Mouse (Mus musculus): ENCODE measurements around the gene Rsbn1l.

The Rsbn1l gene

DNA sequence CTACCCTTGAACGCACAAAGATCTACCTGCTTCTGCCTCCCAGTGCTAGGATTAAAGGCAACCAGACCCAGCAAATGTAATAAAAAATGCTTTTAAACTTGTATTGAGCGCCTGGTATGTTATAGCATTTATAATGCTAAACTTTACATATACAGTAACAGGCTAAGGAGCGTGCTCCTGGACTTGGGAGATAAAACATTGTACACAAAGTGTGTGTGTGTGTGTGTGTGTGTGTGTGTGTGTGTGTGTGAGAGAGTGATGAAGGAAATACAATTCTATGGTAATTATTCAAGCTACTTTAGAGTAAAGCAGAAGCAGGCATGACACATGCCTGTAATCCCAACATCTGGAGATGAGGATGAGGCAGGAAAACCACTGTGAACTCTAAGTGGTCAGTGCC lies at the start of gene Rsbn1l:
Gene Rsbn1l (minus strand): TSS at position 101 of the 400 bp plus-strand sequence.
- DNase-seq (ENCODE audit: extremely low read depth, low read depth): no peak

DNA sequence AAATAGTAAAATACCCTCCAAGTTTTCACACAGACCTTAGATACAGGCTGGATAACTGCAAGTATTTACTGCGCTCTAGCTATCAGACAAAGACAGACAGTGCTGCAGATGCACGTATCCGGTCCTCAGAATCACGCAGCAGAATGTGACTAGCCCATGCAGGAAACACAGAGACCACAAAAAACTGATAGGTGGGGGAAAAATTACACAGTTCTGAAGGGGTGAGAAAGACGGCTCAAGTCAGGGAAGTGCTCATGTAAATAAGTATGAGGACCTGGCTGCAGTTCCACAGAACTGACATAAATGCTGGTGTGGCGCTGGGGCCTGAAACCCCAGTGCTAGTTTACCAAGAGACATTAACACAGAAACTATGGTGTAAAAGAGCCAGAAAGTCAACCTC lies 46.5 kb upstream of the Rsbn1l start:
- DNase-seq (ENCODE audit: extremely low read depth, low read depth): peak; percentile 100

DNA sequence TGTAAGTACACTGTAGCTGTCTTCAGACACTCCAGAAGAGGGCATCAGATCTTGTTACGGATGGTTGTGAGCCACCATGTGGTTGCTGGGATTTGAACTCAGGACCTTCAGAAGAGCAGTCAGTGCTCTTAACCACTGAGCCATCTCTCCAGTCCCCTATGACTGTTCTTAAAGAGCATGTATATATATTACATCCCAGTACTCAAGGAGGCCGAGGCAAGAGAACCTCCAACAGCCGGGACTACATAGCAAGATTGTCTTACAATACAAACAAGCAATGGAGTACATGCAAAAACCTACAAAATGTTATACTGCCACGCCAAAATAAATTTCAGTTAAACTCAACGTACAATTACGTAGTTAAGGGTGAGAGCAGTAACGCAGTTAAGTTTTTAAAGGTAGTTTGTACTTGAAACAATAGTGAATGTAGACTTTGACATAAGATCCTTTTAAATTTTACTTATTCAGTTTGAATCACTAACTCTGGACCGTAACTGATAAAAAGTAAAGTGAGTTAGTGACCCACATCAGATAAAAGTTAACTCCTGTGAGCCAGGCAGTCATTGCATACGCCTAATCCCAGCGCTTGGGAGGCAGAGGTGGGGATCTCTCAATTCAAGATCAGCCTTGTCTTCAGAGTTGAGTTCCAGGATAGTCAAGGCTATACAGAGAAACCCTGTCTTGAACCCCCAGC lies 45.6 kb upstream of the Rsbn1l start:
- DNase-seq (ENCODE audit: extremely low read depth, low read depth): peak; percentile 57

DNA sequence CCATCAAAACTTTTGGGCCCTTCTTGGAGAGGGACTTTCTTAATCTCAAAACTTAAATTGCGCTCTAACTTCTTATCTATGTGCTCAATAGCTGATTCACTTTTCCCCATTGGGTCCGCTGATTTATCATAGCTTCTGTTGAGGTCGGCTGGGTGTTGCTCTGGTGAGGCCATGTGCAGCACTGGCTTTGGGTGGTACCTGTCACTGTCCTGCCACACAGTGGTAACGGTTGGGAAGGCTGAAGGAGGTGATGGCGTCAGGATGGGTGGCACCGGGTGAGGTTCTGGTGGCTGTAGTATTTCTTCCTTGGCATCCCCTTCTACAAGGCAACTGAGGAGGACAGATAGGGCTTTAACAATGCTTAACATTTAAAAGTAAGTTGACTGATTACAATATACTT lies 42.2 kb upstream of the Rsbn1l start:
- DNase-seq (ENCODE audit: extremely low read depth, low read depth): no peak

GRCm38 (mm10) chr5:20997555-20997954 lies 41.4 kb upstream of the Rsbn1l start:
- no peak for DNase-seq (ENCODE audit: extremely low read depth, low read depth)

DNA sequence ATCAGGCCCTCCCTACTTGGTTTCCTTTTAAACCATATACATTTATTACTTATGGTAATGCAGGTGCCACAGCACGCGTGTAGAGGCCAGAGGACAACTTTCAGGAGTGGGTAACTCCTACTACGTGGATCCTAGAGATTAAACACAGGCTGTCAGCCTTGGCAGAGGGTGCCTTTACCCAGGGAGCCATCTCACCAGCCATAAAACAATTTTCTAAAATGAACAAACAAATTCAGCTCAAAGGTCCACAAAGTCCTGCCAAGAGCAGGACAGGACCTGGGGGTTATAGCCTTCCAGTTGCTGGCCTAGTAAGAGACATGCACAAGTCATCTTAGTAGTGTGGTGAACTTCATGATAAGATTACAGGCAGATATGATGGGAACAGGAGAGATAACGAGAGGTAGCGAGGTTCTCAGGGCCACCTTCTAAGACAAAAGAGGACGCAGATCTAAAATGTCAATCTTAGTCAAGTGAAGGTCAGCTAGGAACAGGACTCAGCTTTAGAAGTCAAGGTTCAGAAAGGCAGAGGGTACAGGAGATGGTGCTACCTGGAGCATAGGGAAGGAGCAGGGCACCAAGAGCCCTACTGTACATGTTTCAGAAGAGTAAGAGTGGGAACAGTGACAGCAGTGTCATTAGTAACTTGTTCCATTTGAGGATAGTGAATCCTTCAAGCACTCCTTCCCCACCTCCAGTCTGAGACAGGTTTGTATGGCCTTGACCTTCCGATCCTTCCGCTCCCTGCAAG lies 34.0 kb upstream of the Rsbn1l start:
- DNase-seq (ENCODE audit: extremely low read depth, low read depth): no peak

GRCm38 (mm10) chr5:20986271-20986670 lies 30.1 kb upstream of the Rsbn1l start:
- DNase-seq (ENCODE audit: extremely low read depth, low read depth): no peak

- DNase-seq (ENCODE audit: extremely low read depth, low read depth): no peak
Observed at GRCm38 (mm10) chr5:20983505-20983904, 27.3 kb upstream of the Rsbn1l start.

- DNase-seq (ENCODE audit: extremely low read depth, low read depth): no peak
Observed at GRCm38 (mm10) chr5:20974690-20975089, 18.5 kb upstream of the Rsbn1l start.

GRCm38 (mm10) chr5:20973999-20974398 lies 17.8 kb upstream of the Rsbn1l start:
- DNase-seq (ENCODE audit: extremely low read depth, low read depth): no peak

- DNase-seq (ENCODE audit: extremely low read depth, low read depth): peak; percentile 50
Observed at GRCm38 (mm10) chr5:20973069-20973468, 16.9 kb upstream of the Rsbn1l start.

DNA sequence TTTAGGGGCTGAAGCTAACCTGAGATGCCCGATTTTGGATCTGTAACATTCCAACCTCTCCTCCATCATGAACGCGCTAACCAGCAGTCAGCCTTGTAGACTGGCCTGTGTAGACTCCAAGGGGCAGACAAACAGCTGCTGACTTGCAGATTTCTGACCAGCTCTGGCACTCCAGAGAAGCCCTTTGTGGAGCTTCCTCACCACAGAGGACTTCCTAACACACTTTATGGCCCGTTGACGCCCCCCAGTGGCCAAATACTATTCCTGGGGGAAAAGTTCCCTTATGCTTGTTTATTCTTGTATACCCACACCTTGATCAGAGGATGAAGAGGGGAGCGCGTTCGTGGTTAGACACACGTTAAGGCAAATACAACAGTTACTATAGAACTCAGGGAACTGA lies 12.8 kb upstream of the Rsbn1l start:
- peak; percentile 60 for DNase-seq (ENCODE audit: extremely low read depth, low read depth)

DNA sequence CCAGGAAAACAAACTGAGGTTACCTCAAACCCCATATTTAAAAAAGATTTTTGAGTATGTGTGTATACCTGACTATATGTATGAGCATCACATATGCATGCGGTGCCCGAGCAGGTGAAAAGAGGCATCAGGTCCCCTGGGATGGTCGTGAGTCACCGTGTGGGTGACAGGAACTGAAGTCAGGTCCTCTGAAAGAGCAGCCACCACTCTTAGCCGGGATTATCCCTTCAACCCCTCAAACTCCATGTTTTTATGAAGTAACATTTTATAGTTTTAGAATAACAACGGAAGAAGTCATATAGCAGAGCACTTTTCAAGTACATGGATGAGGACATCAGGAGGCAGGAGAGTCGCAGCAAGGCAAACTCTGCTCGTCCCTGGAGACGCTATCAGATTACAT lies 12.3 kb upstream of the Rsbn1l start:
- DNase-seq (ENCODE audit: extremely low read depth, low read depth): no peak

GRCm38 (mm10) chr5:20967942-20968341 lies 11.7 kb upstream of the Rsbn1l start:
- DNase-seq (ENCODE audit: extremely low read depth, low read depth): no peak

DNA sequence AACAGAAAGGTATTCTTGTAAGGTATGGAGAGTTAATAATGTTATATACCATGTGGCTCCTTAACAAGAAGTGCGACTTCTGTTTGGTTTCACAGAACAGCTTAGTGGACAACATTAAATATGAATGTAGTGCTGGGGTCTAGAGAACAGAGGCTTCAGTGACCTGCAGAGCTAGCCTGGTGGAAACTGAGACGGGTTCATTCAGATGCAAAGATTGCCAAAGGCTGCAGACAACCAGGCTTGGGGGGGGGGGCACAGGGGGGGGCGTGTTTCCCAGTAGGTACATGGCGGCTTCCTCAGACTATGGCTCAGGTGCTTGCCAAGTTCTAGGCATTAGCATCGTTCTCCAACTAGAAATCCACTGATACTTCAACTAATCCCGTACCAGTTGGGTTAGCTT lies 8.2 kb upstream of the Rsbn1l start:
- DNase-seq (ENCODE audit: extremely low read depth, low read depth): no peak

- no peak for DNase-seq (ENCODE audit: extremely low read depth, low read depth)
Observed at GRCm38 (mm10) chr5:20963295-20963694, 7.1 kb upstream of the Rsbn1l start.

DNA sequence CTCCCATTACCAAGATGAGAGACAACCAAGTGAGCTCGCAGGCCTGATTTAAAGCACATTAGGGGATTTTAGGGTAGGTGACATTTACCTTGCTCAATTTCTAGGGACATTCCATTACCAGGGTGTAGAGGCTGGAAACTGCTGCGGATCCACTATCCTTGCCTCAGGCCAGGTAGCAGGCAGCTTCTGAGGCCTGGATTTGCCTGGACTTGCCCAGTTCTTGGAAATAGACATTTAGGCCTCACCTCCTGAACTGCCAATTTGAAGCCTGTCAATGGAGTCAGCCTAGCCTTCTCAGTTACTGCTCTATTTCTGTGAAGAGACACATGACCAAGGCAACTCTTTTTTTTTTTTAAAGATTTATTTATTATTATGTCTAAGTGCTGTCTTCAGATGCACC lies 4.7 kb upstream of the Rsbn1l start:
- no peak for DNase-seq (ENCODE audit: extremely low read depth, low read depth)

- no peak for DNase-seq (ENCODE audit: extremely low read depth, low read depth)
Observed at GRCm38 (mm10) chr5:20955114-20955835, 923 bp downstream of the Rsbn1l start.

DNA sequence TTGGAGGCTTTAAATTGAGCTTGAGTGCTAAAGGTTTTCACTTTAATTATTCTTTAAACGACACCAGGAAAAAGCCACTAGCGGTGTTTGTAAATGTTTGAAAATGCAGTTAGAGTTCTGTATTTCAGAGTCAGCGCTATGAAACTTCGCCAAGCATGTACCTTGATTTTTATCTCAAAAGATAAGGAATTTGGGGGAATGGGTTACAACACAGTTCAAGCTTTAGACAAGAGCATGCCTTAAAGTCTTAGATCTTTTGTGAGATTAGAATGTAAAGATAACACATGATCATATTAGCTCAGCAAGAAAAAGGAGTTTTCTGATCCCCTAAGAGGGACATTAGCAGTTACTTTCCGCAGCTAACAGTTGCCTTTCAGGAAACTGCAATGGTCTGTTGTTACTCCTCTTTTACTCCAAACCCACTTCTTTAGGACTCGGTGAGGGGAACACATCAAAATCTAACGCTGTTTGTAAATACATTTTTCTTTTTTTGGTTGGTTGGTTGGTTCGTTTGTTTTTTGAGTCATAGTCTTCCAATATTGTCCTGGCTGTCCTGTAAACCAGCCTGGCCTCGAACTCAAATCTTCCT lies 3.8 kb downstream of the Rsbn1l start:
- DNase-seq (ENCODE audit: extremely low read depth, low read depth): no peak

DNA sequence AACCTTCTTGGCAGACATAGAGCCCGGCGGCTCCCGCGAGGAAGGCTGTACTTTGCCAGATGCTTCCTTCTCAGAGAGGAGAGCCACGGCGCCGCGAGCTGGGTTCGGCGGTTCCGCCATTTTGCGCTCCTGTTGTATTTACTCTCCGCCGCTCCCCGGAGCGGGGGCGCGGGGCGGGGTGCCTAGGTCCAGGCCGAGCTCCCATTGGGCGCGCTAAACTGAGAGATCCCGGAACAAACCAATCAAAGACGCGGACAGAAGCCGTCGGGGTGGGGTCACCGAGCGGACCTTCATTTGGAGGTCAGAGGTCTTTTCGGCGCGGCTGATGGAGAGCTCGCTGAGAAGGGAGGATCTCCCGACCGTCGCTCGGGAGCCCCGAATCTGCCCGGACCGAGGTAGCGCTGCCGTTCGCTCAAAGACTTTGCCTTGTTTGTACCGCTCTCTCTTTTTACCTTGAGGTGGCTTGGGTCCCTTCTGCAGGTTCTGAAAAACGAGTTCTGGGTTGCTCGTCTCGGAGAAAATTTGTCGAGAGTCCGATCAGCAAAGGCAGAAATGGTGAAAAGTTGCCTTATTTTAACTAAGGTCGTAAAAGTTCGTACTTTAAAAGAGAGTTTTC lies 4.4 kb downstream of the Rsbn1l start:
- DNase-seq (ENCODE audit: extremely low read depth, low read depth): peak; percentile 84

DNA sequence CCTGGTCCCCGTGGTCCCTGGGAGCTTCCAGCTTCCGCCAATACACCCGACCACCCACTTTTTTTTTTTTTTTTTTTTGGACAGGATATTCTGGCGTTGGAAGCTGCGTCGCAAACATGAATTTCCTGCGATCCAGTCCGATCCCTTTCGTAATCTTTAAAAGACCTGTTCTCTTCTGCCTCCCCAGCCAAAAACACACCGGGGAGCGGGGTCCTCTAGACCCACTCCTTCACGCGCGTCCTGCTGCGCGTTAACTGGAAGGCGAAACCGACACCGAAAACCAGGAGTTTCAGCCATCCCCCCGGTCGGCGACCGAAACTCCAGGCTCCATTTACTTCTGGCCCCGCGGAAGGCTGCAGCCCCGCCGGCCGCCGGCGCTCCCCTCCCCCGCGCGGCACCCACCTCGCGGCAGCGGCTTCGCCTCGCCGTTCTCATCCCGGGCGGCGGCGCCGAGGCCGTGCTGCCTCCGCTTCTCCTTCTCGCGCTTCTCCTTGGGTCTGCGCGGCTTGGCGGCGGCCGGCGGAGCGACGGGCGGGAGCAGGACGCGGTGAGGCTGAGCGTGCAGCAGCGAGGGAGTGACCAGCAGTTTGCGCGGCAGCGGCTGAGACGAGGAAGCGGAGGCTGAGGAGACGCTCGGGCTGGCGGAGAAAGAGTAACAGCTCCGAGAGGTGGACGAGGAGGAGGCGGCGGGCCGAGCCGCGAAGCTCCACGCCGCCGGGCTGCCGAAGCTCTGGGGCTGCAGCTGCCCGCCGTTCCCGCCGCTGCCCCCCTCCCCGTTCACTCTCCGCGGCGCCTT lies 5.1 kb downstream of the Rsbn1l start:
- DNase-seq (ENCODE audit: extremely low read depth, low read depth): no peak

Data from MEL-GATA-1-ER (cell line).